Mouse (Mus musculus): ENCODE measurements around the gene Chrnb2.
"Not testable (repeated sequence)": the region's sequence is repeated elsewhere in the genome, so short reads cannot be mapped to it uniquely, and the experiment has no call there.

The Chrnb2 gene

DNA sequence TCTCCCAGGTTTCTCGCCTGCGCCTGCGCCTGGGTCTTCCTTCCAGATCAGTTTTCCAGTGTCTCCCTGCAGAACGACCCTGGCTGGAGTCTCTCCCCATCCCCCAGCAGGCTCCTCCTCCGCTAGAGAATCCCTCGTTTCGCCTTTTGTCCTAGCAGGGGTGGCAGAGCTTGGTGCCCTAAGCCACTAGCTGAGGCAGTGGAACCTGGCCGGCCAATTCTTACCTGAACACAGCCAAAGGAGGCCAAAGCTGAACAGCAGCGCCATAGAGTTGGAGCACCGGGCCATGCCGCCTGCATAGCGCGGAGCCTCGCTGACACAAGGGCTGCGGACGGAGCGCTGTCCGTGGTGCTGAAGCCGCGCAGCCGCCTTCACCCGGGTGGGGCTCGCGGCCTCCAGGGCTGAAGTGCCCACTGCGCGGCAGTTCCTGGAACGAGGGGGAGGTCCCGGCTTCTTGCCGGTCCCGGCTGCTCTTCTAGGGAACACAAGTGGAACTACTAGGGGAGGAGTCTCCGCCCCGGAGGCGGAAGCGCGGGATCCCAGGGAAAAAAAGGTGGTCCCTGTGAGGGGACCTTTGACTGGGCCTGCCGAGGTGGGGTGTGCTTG lies at the start of gene Chrnb2:
Gene Chrnb2 (minus strand): TSS at position 514 of the 606 bp plus-strand sequence.
- DNase-seq = peak; percentile 93

GRCm38 (mm10) chr3:89814051-89814450 lies 49.6 kb upstream of the Chrnb2 start:
- no peak for DNase-seq

GRCm38 (mm10) chr3:89812166-89812565 lies 47.7 kb upstream of the Chrnb2 start:
- no peak for DNase-seq

- no peak for DNase-seq
Observed at GRCm38 (mm10) chr3:89810841-89811240, 46.4 kb upstream of the Chrnb2 start.

DNA sequence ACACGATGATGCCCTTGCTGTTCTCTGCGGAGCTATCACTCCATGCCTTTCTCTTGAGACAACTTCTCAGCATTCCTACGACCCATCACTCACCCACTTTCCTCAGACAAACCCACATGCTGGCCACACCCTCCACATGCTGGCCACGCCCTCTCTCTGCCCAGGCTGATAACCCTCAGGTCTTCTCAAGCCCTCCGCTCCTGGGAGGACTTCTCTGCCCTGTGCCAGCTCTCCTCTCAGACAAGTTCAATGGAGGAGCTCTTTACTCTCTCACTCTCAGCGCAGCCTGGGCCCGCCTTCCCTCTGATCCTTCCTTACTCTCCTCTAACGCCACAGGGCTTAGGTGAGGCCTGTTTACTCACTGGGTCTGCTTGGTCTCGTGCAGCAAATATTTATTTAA lies 44.2 kb upstream of the Chrnb2 start:
- DNase-seq = no peak

DNA sequence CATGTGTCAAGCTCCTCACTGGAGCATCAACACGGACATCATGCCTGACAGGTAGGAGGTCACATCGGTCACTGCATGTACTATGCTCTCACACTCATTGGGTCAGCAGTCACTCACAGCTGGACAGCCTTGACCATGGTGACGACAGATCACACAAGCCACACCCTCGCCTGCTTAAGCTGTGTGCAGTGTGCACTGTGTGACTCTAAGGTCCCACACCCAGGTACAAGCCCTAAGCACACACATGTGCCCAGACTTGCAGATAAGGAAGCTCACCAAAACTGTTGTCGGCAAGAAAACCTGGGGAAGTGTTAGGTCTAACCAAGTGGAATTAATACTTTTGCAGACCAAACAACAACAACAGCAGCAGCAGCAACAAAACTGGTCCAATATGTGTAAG lies 43.4 kb upstream of the Chrnb2 start:
- DNase-seq = no peak

GRCm38 (mm10) chr3:89807171-89807570 lies 42.7 kb upstream of the Chrnb2 start:
- DNase-seq = no peak

GRCm38 (mm10) chr3:89806751-89807150 lies 42.3 kb upstream of the Chrnb2 start:
- DNase-seq = no peak

- no peak for DNase-seq
Observed at GRCm38 (mm10) chr3:89805179-89805578, 40.7 kb upstream of the Chrnb2 start.

DNA sequence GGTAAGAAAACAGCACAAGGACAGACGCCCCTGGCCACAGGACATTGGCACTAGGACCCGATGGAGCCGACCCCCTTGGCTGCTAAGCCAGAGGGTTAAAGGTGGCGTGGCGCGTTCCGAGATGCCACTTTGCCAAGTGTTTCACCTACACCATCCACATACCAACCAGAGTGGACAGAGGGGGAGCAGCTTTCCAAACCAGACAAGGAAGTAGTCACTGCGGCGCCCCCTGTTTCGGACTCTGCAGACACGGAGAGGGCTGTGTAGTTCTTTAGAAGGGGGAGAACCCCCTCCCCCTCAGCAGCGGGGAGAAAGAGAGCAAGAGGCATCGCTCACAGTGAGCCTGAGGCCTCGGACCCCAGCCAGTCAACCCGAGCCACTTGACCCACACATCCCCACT lies 38.4 kb upstream of the Chrnb2 start:
- no peak for DNase-seq

DNA sequence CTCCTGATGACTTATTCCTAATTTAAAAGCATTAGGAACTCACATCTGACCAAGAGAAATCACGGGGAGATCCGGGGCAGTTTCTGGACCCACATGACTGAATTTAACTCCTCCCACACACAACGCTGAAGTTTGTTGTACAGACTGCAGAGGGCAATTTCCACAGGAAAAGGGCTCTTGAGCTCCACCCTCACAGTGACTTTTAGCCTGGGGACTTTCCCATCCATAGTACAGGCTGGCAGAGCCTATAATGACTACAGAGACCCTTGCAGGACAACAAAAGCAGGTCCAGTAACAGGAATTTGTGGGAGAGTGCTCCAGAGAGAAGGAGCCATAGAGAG lies 37.0 kb upstream of the Chrnb2 start:
- peak; percentile 39 for DNase-seq

GRCm38 (mm10) chr3:89800774-89801506 lies 36.5 kb upstream of the Chrnb2 start:
- DNase-seq = no peak

DNA sequence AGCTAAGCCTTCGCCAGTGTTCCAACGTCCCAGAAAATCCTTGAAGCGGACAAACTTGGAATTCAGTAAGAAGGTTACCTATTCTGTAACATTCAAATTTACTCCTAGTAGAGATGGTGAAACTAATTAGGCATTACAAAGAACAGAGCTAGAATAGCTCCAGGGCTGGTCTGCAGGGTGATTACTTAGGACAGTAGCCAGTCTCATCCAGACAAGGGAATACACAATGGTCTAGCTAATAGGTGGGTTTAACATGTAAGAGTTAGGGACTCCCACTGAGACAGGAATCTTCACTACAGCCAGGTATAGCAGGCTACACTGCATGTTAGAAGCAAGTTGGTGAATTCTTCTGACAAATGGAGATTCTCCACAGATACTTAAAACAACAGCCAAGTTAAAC lies 35.6 kb upstream of the Chrnb2 start:
- not testable (repeated sequence) for DNase-seq

GRCm38 (mm10) chr3:89799476-89799875 lies 35.0 kb upstream of the Chrnb2 start:
- no peak for DNase-seq

DNA sequence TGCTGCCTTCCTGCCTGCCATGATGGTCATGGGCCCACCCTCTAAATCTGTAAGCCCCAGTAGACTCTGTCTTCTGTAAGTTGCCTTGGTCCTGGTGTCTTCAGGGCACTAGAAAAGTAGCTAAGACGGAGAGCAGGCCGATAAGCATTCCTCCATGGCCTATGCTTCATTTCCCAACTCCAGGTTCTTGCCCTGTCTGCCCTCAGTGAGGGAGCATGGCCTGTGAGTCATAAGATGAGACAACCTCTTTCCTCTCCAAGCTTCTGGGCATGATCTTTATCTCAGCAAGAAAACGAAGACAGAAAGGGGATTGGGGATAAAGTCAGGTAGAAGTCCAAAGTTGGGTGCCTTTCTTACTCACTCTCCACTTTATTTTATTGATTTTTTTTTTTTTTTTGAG lies 34.1 kb upstream of the Chrnb2 start:
- no peak for DNase-seq

DNA sequence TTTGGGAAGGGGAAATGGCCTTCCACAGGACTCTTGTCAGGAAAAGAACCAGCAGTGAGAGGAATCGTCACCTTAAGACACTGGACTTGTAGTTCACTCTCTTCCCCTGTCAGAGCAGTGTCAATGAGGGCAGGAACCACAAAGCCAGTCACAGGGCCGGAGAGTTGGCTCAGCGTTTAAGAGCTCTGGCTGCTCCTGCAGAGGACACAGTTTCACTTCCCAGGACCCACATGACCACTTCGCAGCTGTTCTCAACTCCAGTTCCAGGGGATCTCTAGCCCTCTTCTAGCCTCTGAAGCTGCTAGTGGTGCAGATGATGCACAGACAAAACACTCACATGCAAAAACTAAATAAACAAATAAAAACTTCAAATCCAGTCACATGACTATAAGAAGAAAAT lies 31.9 kb upstream of the Chrnb2 start:
- peak; percentile 43 for DNase-seq

DNA sequence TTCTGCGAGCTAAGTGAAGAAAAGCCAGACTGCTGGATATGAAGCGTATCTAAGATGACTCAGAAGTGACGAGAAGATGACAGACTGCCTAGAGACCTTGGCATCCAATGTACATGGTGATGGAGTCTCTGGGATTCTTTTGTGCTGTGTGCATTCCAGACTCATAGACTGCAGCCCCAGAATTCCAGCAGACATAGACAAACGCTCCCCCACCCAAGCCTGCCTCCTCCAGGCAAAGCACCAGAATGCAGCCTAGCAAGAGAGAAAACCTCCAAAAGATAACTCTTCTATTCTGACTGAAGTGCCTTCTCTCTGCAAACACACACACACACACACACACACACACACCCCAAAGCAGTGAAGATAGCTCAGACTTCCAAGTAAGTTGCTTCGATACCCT lies 31.3 kb upstream of the Chrnb2 start:
- DNase-seq = no peak

GRCm38 (mm10) chr3:89794616-89795015 lies 30.2 kb upstream of the Chrnb2 start:
- no peak for DNase-seq

- no peak for DNase-seq
Observed at GRCm38 (mm10) chr3:89788680-89789352, 24.4 kb upstream of the Chrnb2 start.

GRCm38 (mm10) chr3:89786275-89786674 lies 21.8 kb upstream of the Chrnb2 start:
- no peak for DNase-seq

DNA sequence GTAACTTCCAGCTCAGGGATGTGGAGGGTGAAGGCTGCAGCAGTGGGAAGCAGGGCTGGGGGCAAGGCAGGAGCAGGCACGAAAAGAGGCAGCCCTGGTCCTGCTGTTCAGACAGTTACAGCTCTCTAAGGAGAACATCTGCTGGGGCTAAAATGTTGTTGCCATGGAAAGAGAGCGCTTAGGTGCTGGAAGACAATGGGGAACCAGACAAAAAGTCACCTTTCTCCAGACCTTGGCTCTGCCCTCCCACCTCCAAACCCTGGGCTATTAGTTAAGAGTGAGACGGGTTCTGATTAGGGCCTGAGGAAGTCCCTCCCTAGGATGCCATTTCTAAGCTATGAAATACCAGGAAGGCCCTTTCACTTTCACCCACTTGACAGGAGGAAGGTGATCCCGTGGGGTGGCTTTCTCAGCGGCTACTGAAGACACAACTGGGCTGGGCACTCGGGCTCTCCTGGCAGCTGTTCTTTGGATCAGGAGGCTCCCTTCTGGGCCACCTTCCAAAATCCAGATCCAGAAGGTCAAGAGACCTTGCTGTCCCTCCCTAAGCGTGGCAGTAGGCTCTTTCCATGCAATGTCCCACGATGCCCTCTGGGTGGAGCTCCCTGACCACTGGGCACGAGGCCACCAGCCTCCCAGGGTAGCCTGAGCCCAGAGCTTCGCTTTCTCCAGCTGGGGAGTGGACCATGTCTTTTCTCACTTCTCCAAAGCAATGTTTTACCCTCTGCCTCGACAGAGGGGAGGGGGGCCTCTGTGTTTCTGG lies 20.7 kb upstream of the Chrnb2 start:
- peak; percentile 88 for DNase-seq

- DNase-seq = no peak
Observed at GRCm38 (mm10) chr3:89781640-89782039, 17.2 kb upstream of the Chrnb2 start.

- no peak for DNase-seq
Observed at GRCm38 (mm10) chr3:89780102-89780501, 15.7 kb upstream of the Chrnb2 start.

GRCm38 (mm10) chr3:89776001-89776400 lies 11.6 kb upstream of the Chrnb2 start:
- DNase-seq = no peak
